20 mouse cellular contexts compared by ENCODE assay signal in genomic region chr16:48610866-48611265, GRCm38 (mm10).
"Had no signal": no experiment of that assay in that cellular context is flagged by ENCODE, and none has a peak within 500 bp of the region (broad histone marks: within the 10 kb centered on the region; RNA-seq: fewer than 3 reads in every experiment).

No protein-coding gene starts in this region.

- H3K4me3 ChIP-seq: liver, embryonic 15.5 days; lung, embryonic 15.5 days; midbrain, embryonic 10.5 days; midbrain, embryonic 12.5 days; myocyte; neural tube, embryonic 12.5 days had no signal

- DNase-seq: liver, postnatal 0 days; lung, adult 2 months; lung, postnatal 14 days; lung, postnatal 36 days; midbrain, embryonic 14.5 days; retina, postnatal 1 day; right cerebral cortex, adult 18-20 months; right cerebral cortex, postnatal 25 days; right cerebral cortex, postnatal 4 days; spleen, adult 18-20 months; thymus, adult 18-20 months; thymus, postnatal 14 days; thymus, postnatal 36 days had no signal

- H3K27ac ChIP-seq: liver, embryonic 15.5 days; lung, embryonic 15.5 days; macrophage; midbrain, embryonic 10.5 days; midbrain, embryonic 12.5 days; neural tube, embryonic 12.5 days had no signal

- H3K27me3 ChIP-seq: liver, embryonic 15.5 days; lung, embryonic 15.5 days; midbrain, embryonic 12.5 days; neural tube, embryonic 12.5 days had no signal

- H3K9ac ChIP-seq: liver, embryonic 15.5 days; liver, postnatal 0 days; lung, embryonic 15.5 days; midbrain, embryonic 12.5 days; neural tube, embryonic 12.5 days had no signal

- H3K9me3 ChIP-seq: liver, embryonic 15.5 days; lung, embryonic 15.5 days; midbrain, embryonic 10.5 days; midbrain, embryonic 12.5 days; neural tube, embryonic 12.5 days had no signal

- H3K36me3 ChIP-seq: liver, embryonic 15.5 days; lung, embryonic 15.5 days; midbrain, embryonic 10.5 days; midbrain, embryonic 12.5 days; neural tube, embryonic 12.5 days had no signal

- H3K4me1 ChIP-seq: liver, embryonic 15.5 days; lung, embryonic 15.5 days; midbrain, embryonic 10.5 days; midbrain, embryonic 12.5 days; neural tube, embryonic 12.5 days had no signal
